Mouse (Mus musculus) frontal cortex, postnatal 14 days (tissue): ENCODE measurements around the gene Sema4c.
A peak's percentile ranks its signal among the peaks of the same experiment; 100 is the strongest.

Source experiments
- DNase-seq, 2 experiments: peaks; one replicate each; pipeline ENCODE4 v3.0.0; 2022; ENCODE audit warnings: low spot score in 2 of 2

Sema4c gene

DNA sequence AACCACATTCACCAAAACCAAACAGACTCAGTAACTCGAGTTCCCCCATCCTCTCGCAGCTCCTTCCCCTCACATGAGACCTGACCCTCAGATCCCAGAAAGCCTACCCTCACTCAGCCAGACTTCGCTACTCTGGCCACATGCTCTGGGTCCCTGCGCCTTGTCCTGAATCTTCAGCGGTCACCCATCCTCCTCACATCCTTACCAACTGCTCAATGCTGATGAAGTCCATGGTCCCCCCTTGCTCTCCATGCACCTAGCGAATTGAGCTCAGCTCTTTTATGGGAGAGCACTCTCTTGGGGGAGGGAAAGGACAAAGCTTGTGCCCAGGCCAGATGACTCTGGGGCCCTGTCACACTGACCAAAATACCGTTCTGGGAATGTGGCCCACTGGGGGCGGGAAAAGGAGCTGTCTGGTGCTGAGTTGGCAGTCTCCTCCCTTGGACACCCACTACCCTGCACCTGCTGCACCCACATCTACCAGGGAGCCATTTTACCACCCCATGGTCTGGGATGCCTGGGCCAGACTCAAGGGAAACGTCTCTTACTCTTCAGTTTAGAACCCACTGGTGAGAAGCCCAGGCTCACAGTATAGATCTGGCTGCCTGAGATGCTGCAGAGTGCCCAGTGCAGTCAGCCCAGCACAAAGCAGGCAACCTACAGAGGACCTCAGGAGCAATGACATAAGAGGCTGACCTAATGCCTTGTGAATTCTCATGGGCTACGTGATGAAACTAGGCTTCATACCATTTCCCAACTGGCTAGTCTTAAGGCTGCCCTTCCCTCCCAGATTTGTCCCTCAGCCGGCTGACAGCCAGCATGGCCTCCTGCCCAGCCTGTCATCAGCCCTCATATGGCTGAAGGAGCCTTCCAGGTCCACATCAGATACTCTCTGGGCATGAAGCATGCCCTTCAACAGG, 22.4 kb downstream of the Sema4c start:
- no peak for DNase-seq

DNA sequence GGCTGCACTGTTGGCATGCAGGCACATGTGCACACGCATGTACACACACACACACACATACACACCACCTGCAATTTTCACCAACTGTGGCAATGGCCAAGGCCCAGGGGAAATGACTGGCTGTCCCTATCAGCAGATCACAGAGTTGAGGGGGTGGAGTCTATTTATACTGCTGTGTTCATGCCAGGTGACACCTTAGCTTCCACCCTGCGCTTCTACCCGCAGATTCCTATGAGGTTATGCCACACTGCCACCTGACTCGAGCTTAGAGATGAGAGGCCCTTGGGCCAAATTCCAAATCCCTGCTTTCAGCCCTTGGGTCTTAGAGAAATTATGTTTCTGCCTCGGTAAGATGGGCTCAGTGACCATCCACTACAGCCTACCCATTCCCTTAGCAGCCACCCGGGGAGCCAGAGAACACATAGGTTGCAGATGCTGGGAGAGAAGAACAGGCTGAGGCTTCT, 23.5 kb downstream of the Sema4c start:
- no peak for DNase-seq

DNA sequence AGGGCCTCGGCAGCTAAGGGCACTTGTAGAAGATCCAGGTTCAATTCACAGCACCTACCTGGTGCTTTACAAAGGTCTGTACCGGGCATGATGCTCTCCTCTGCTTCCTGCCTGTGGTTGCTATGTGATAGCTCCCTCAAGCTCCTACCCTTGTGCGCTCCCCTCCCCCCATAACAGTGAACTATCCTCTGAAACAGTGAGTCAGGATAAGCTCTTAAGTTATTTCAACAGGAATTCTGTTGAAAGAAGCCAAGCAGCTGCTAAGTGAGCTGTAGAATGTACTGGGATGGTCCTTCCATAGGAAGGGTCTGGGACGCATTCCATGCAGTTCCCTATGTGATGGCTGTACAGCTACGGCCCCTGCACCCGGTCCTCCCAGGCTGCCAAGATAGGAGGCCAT, 24.6 kb downstream of the Sema4c start:
- DNase-seq: no peak

- no peak for DNase-seq
These were observed 26.7 kb downstream of the Sema4c start for GRCm38 (mm10) chr1:36531461-36531860.

GRCm38 (mm10) chr1:36530962-36531361, 27.2 kb downstream of the Sema4c start:
- DNase-seq: no peak

GRCm38 (mm10) chr1:36530485-36530884, 27.7 kb downstream of the Sema4c start:
- DNase-seq: no peak

- DNase-seq: no peak
These were observed 28.3 kb downstream of the Sema4c start for GRCm38 (mm10) chr1:36529875-36530274.

GRCm38 (mm10) chr1:36529274-36529673, 28.9 kb downstream of the Sema4c start:
- DNase-seq: no peak

- DNase-seq: no peak
These were observed 29.8 kb downstream of the Sema4c start for GRCm38 (mm10) chr1:36528351-36528750.

DNA sequence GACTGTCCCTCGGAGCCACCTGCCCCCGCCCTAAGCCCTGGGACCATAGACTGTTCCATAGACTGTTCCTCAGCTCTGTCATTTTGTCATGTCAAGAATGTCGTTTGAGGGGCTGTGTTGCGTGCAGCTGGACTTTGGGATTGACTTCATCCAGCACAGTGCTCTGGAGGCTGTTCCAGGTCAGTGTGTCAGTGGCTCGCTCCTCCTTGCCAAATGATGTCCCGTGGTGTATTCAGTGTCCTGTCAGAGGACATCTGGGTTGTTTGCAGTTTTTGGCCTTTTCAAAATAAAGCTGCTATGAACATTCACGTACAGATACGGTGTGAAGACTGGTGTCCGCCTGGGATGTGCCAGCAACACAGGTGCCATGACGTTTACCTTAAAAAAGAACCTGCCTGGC, 31.2 kb downstream of the Sema4c start:
- DNase-seq: no peak

- no peak for DNase-seq
These were observed 32.4 kb downstream of the Sema4c start for GRCm38 (mm10) chr1:36525774-36526173.

GRCm38 (mm10) chr1:36524058-36524457, 34.1 kb downstream of the Sema4c start:
- no peak for DNase-seq

- no peak for DNase-seq
These were observed 34.7 kb downstream of the Sema4c start for GRCm38 (mm10) chr1:36523332-36524013.

GRCm38 (mm10) chr1:36522210-36522609, 35.9 kb downstream of the Sema4c start:
- DNase-seq: no peak

GRCm38 (mm10) chr1:36519626-36520025, 38.5 kb downstream of the Sema4c start:
- DNase-seq: no peak

DNA sequence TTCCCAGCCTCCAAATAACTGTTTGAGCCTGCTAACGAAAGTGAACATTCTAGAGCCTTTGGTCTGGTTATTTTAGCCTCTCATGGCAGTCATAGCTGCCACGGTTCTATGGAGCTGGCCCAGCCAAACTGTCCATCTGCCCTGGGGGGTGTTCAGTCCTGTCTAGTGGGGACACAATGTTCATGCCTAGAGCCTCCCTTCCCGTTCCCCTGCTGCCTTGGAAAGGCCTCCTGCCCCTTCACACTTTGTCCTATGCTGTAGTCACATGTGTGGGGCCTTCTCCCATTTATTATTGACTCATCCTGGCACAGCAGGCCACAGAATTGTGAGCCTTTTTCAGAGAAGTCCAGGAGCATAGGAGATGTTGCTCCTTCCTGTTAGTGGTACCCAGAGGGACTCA, 39.9 kb downstream of the Sema4c start:
- DNase-seq: no peak

- no peak for DNase-seq
These were observed 44.4 kb downstream of the Sema4c start for GRCm38 (mm10) chr1:36513718-36514117.

DNA sequence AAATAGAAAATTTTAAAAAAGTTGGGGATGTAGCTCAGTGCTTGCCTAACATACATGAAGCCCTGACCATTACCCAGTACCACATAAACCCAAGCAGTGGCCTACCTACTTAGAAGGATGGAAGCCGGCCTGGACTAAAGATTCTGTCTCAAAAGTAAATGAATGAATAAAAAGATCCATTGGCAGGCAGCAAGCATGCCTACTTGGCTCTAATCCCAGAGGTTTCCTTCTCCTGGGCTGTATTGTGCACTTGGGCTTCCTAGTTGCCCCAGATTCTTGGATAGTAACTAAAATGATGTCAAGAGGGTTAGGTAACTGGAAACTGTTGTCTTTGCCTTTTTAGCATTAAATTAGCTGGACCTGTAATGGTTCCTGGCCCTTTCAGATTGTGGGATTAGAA, 44.8 kb downstream of the Sema4c start:
- no peak for DNase-seq

DNA sequence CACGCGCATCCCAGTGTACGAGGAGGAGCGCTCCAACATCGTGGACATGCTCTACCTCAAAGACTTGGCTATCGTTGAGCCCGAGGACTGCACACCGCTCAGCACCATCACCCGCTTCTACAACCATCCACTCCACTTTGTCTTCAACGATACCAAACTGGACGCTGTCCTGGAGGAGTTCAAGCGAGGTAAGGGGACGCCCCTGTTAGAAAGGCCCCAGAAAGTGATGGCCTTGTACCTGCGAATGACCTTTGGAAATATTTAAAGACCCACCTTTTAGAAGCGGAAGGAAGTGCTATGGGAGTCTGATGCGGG, 45.2 kb downstream of the Sema4c start:
- DNase-seq: no peak

DNA sequence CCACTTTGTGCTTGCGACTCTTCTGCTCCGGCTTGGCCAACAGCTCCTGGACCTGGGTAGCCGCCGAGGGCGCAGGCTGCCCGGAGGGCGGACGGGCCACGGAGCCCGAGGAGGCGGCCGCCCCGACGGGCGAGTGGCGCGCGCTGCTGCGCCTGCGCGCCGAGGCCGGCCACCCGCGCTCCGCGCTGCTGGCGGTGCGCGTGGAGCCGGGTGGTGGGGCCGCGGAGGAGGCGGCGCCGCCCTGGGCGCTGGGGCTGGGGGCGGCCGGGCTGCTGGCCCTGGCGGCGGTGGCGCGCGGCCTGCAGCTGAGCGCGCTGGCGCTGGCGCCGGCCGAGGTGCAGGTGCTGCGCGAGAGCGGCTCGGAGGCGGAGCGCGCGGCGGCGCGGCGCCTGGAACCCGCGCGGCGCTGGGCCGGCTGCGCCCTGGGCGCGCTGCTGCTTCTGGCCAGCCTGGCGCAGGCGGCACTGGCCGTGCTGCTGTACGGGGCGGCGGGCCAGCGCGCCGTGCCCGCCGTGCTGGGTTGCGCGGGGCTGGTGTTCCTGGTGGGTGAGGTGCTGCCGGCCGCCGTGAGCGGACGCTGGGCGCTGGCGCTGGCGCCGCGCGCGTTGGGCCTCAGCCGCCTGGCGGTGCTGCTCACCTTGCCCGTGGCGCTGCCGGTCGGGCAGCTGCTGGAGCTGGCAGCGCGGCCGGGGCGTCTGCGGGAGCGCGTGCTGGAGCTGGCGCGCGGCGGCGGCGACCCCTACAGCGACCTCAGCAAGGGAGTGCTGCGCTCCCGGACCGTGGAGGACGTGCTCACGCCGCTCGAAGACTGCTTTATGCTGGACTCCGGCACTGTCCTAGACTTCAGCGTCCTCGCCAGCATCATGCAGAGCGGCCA, 45.8 kb downstream of the Sema4c start:
- no peak for DNase-seq

DNA sequence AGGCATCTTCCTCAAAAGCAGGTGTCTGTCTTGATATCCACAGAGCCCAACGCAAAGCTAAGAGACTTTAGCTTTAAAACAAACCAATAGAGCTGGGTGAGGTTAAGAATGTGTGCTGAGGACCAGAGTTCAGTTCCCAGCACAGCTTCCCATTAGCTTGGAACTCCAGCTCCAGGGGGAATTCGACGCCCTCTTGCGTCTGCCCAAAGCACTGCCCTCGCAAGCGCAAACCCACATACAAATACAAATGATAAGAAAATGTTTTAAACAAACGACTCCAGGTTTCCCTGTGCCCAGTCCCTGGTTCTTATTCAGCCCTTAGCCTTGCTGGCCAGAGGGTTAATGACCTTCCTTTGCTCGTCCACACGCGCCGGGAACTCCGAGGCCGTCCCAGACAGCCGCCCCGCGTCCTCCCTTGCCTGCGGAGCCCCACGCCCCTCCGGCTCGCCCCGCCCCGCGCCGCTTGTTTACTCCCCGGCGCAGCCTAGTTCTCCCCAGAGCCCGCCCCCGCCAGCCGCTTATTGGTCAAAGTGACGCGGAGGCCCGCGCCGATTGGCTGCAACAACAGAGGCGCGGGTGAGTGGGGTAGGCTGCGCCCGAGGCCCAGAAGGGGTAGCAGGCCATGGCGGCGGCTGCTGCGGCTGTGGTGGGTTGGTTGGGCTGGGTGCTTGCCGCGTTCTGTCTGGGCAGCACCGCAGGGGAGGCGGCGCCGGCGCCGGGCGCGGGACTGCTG, 46.7 kb downstream of the Sema4c start, which contains the start of gene Cnnm3:
Gene Cnnm3, plus strand, starts transcription at position 579 of the 733 bp plus-strand sequence.
- peak; percentile 94 to 99 for DNase-seq
